Mouse (Mus musculus): ENCODE data around the gene Osbpl9. TPM values are rescaled to one million over a fixed set of nuclear protein-coding genes. Genes with fewer than 3 reads are reported as not detected.
A peak's percentile ranks its signal among the peaks of the same experiment; 100 is the strongest.

Gene Osbpl9
- polyA plus RNA-seq, 1 experiment from 2014 or later, result 78.6 TPM

DNA sequence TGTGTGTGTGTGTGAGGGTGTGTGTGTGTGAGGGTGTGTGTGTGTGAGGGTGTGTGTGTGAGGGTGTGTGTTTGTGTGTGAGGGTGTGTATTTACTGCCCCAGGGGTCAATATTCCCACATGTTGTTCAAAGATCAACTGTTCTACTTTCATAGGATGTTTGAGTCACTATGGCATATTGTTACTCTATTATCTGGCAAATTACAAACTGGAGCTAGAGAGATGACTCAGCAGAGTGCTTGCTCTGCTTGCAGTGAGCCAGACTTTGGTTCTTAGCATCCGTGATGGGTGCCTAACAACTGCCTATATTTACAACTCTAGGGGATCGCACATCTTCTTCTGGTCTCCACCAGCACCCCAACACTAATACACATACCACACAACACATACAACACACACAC is 172.2 kb downstream of the Osbpl9 start:
- Histone ChIP-seq H3K27me3 (ENCODE audit: insufficient read depth, low read length) (no peaks in the 10 kb centered on the region), H3K4me3 (replicated peaks; ENCODE audit: low read depth, low read length) (no peak overlapping the region), H3K9me3 (replicated peaks; ENCODE audit: low read length) (no peaks in the 10 kb centered on the region), H3K4me2 (ENCODE audit: low read length) (no peak overlapping the region), H3K9ac (ENCODE audit: low read depth, low read length) (no peak overlapping the region), H3K27ac (no peak overlapping the region), H3K36me3 (ENCODE audit: insufficient read depth, low read length) (peaks cover 20% of the 10 kb centered on the region; the same call in 1 of the 2 replicates), H3K4me1 (replicated peaks; ENCODE audit: insufficient read depth, low read length) (no peaks in the 10 kb centered on the region)
- no peak for TF ChIP-seq CTCF (IDR thresholded peaks at IDR 0.05; ENCODE audit: low read depth)
- WGBS, result 93% methylated on average over 2 of the region's 2 CpGs
- ATAC-seq (replicated peaks; ENCODE audit: low FRiP score, low read depth), result no peak
- DNase-seq (ENCODE audit: low spot score), result no peak

DNA sequence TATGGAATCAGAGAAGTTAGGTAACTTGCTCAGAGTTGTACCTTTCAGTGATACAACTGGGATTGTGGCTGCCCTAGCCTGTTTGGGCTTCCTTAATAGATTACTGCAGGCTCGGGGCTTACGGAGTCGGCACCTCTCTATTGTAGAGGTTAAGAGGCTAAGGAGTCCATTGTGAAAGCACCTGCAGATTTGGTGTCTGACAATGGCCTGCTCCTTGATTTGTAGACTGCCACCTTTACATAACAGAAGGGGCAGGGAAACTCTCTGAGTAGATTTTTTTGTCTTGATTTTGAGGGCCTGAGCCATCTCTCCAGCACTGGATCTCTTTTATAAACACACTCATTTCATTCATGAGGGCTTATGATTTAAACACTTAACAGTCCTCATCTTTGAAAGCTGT is 175.5 kb downstream of the Osbpl9 start:
- ATAC-seq (replicated peaks; ENCODE audit: low FRiP score, low read depth), result no peak
- Histone ChIP-seq H3K4me3 (replicated peaks; ENCODE audit: low read depth, low read length) (no peak overlapping the region), H3K27me3 (ENCODE audit: insufficient read depth, low read length) (no peaks in the 10 kb centered on the region), H3K9ac (ENCODE audit: low read depth, low read length) (no peak overlapping the region), H3K36me3 (ENCODE audit: insufficient read depth, low read length) (peaks cover 16% of the 10 kb centered on the region), H3K4me2 (ENCODE audit: low read length) (no peak overlapping the region), H3K4me1 (replicated peaks; ENCODE audit: insufficient read depth, low read length) (no peaks in the 10 kb centered on the region), H3K9me3 (replicated peaks; ENCODE audit: low read length) (no peaks in the 10 kb centered on the region), H3K27ac (no peak overlapping the region)
- no peak for TF ChIP-seq CTCF (IDR thresholded peaks at IDR 0.05; ENCODE audit: low read depth)
- WGBS, result 84% methylated on average over 3 of the region's 3 CpGs
- DNase-seq (ENCODE audit: low spot score), result no peak

DNA sequence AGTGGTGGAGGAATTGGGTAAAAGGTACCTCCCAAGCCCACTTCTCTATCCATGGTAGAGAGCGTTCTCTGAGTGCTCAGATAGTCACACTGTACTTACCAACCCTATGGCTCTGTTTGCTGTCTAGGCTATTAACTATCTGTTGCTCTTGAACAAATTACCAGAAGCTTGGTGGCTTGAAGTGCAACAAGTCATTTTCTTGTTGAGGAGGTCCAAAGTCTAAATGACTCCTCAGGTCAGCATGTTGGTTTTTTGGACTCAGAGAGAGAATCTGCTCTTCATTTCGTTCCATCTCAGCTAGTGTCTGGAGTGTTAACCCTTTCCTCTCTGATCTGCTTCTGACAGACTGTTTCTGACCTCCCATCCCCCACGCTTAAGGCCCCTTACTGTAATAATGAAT is 177.0 kb downstream of the Osbpl9 start:
- Histone ChIP-seq H3K36me3 (ENCODE audit: insufficient read depth, low read length) (peaks cover 16% of the 10 kb centered on the region), H3K27ac (no peak overlapping the region), H3K9me3 (replicated peaks; ENCODE audit: low read length) (no peaks in the 10 kb centered on the region), H3K27me3 (ENCODE audit: insufficient read depth, low read length) (no peaks in the 10 kb centered on the region), H3K9ac (ENCODE audit: low read depth, low read length) (no peak overlapping the region), H3K4me2 (ENCODE audit: low read length) (no peak overlapping the region), H3K4me3 (replicated peaks; ENCODE audit: low read depth, low read length) (no peak overlapping the region), H3K4me1 (replicated peaks; ENCODE audit: insufficient read depth, low read length) (no peaks in the 10 kb centered on the region)
- TF ChIP-seq CTCF (IDR thresholded peaks at IDR 0.05; ENCODE audit: low read depth), result no peak
- 64% methylated on average over 3 of the region's 3 CpGs for WGBS
- DNase-seq (ENCODE audit: low spot score), result no peak
- ATAC-seq (replicated peaks; ENCODE audit: low FRiP score, low read depth), result no peak

DNA sequence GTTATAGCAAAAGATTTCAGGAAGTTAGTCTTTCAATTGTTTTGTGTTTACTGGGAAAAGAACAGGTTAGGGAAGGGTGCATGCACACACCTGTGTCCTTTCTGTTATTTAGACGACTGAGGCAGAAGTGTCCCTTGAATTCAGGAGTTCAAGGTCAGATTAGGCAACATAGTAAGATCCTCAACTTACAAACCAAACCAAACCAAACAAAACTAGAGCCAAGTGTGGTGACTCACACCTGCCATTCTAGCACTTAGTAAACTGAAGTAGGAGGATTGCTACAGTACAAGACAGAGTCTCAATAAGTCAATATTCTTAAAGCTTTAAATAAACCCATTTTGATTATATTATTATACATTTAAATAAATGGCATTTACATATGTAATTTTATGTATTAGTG is 180.1 kb downstream of the Osbpl9 start:
- ATAC-seq (replicated peaks; ENCODE audit: low FRiP score, low read depth), result no peak
- H3K27ac ChIP-seq, result no peak overlapping the region
- H3K4me1 ChIP-seq (replicated peaks; ENCODE audit: insufficient read depth, low read length), result no peaks in the 10 kb centered on the region
- H3K4me3 ChIP-seq (replicated peaks; ENCODE audit: low read depth, low read length), result no peak overlapping the region
- no peak for TF ChIP-seq CTCF (IDR thresholded peaks at IDR 0.05; ENCODE audit: low read depth)
- H3K4me2 ChIP-seq (ENCODE audit: low read length), result no peak overlapping the region
- no peak overlapping the region for H3K9ac ChIP-seq (ENCODE audit: low read depth, low read length)
- no peak for DNase-seq (ENCODE audit: low spot score)
- H3K36me3 ChIP-seq (ENCODE audit: insufficient read depth, low read length), result peaks cover 18% of the 10 kb centered on the region
- WGBS, result 75% methylated on average over 1 of the region's 1 CpGs
- no peaks in the 10 kb centered on the region for H3K9me3 ChIP-seq (replicated peaks; ENCODE audit: low read length)
- no peaks in the 10 kb centered on the region for H3K27me3 ChIP-seq (ENCODE audit: insufficient read depth, low read length)

DNA sequence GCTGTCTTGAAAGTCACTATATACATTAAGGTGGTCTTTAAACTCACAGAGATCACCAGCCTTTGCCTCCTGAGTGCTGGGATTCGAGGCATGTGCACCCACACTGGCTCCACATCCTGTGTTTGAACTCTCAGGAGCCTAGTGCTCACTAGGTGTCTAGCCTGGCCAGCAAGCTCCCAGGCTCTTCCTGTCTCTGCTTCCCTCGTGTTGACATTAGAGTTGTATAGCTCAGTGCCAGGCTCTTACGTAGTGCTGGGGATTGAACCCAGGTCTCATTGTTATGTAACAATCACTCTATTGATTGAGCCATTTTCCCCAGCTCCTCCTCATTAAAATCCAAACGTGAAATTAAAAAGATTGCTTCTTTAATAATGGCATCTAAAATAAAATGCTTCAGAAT is 182.8 kb downstream of the Osbpl9 start:
- Histone ChIP-seq H3K4me1 (replicated peaks; ENCODE audit: insufficient read depth, low read length) (no peaks in the 10 kb centered on the region), H3K9me3 (replicated peaks; ENCODE audit: low read length) (no peaks in the 10 kb centered on the region), H3K4me3 (replicated peaks; ENCODE audit: low read depth, low read length) (no peak overlapping the region), H3K36me3 (ENCODE audit: insufficient read depth, low read length) (peaks cover 14% of the 10 kb centered on the region), H3K4me2 (ENCODE audit: low read length) (no peak overlapping the region), H3K27me3 (ENCODE audit: insufficient read depth, low read length) (no peaks in the 10 kb centered on the region), H3K27ac (no peak overlapping the region), H3K9ac (ENCODE audit: low read depth, low read length) (no peak overlapping the region)
- 82% methylated on average over 4 of the region's 4 CpGs for WGBS
- DNase-seq (ENCODE audit: low spot score) (no peak), ATAC-seq (replicated peaks; ENCODE audit: low FRiP score, low read depth) (no peak)
- TF ChIP-seq CTCF (IDR thresholded peaks at IDR 0.05; ENCODE audit: low read depth), result no peak

DNA sequence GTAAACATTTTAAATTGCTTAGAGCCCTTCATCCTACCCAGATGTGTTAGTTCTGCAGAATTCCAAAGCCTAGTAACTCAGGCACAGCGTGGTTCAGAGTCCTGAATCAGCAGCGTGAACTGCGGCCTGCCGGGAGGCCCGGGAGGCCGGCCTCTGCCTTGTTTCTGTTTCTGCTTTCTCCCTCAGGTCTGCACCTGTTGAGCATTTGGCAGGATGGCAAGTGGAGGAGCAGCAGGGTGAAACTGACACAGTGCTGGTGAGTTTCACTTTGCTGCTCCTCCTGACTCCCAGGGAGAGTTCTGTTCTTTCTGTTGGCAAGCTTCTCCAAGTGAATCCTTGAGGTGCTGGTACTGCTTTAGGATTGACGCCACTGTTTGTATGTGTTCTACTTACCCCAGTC is 184.6 kb downstream of the Osbpl9 start:
- no peak overlapping the region for H3K4me3 ChIP-seq (replicated peaks; ENCODE audit: low read depth, low read length)
- ATAC-seq (replicated peaks; ENCODE audit: low FRiP score, low read depth), result no peak
- H3K9ac ChIP-seq (ENCODE audit: low read depth, low read length), result no peak overlapping the region
- H3K36me3 ChIP-seq (ENCODE audit: insufficient read depth, low read length), result peaks cover 11% of the 10 kb centered on the region
- H3K27ac ChIP-seq, result no peak overlapping the region
- no peak overlapping the region for H3K4me2 ChIP-seq (ENCODE audit: low read length)
- H3K27me3 ChIP-seq (ENCODE audit: insufficient read depth, low read length), result no peaks in the 10 kb centered on the region
- H3K9me3 ChIP-seq (replicated peaks; ENCODE audit: low read length), result no peaks in the 10 kb centered on the region
- WGBS, result 73% methylated on average over 7 of the region's 7 CpGs
- no peak for TF ChIP-seq CTCF (IDR thresholded peaks at IDR 0.05; ENCODE audit: low read depth)
- no peaks in the 10 kb centered on the region for H3K4me1 ChIP-seq (replicated peaks; ENCODE audit: insufficient read depth, low read length)
- DNase-seq (ENCODE audit: low spot score), result no peak

DNA sequence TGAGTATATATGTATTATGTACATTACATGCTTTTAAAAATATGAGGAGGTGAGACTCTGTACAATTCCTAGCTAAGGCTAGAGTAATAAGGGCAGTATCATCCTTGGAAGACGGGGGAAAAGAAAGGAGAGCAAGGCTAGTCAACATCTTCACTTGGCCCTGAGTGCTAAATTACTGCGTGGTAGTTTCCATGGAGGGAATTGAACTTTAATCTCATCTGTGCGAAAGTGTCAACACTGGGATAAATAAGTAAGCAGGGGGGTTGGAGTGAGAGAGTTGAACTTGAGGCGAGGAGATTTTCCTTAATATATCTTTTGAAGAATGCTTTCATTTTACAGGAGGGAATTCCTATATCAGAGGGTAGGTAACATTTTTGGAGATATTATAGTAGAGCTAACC is 188.0 kb downstream of the Osbpl9 start:
- Histone ChIP-seq H3K9me3 (replicated peaks; ENCODE audit: low read length) (no peaks in the 10 kb centered on the region), H3K4me1 (replicated peaks; ENCODE audit: insufficient read depth, low read length) (no peaks in the 10 kb centered on the region), H3K4me2 (ENCODE audit: low read length) (no peak overlapping the region), H3K9ac (ENCODE audit: low read depth, low read length) (no peak overlapping the region), H3K27me3 (ENCODE audit: insufficient read depth, low read length) (no peaks in the 10 kb centered on the region), H3K27ac (no peak overlapping the region), H3K36me3 (ENCODE audit: insufficient read depth, low read length) (peaks cover 7% of the 10 kb centered on the region), H3K4me3 (replicated peaks; ENCODE audit: low read depth, low read length) (no peak overlapping the region)
- DNase-seq (ENCODE audit: low spot score) (no peak), ATAC-seq (replicated peaks; ENCODE audit: low FRiP score, low read depth) (no peak)
- WGBS, result 96% methylated on average over 4 of the region's 4 CpGs
- TF ChIP-seq CTCF (IDR thresholded peaks at IDR 0.05; ENCODE audit: low read depth), result no peak

MicroRNAs within 50 kb of the gene (microRNA counts, 519-probe panel; counts per million panel counts)
- microRNA mmu-miR-761, result 330 counts per million, percentile 68 among the panel's probes with 10 or more counts

Small RNAs within 50 kb of the gene (microRNA-seq; reads per million reads assigned to microRNA genes)
- gene Mir761, result not detected

Other genes starting within 250 kb of the Osbpl9 start
- gene Nrd1, start 201.6 kb downstream of the Osbpl9 start, polyA plus RNA-seq (2015; fragmentation: Nextera tagmentation; extraction: Ambion mirVana), result 43.5 and 45.1 TPM in 2 replicates
- 0.12 and 0.36 TPM in 2 replicates for gene Calr4, start 32.2 kb upstream of the Osbpl9 start, polyA plus RNA-seq (2015; fragmentation: Nextera tagmentation; extraction: Ambion mirVana)
- 26.6 and 30.5 TPM in 2 replicates for gene Eps15, start 78.0 kb upstream of the Osbpl9 start, polyA plus RNA-seq (2015; fragmentation: Nextera tagmentation; extraction: Ambion mirVana)
- gene Ttc39a, start 204.4 kb upstream of the Osbpl9 start, polyA plus RNA-seq (2015; fragmentation: Nextera tagmentation; extraction: Ambion mirVana), result 2.6 and 3.0 TPM in 2 replicates